Mouse (Mus musculus) spleen, postnatal 14 days (tissue): ENCODE data around the gene Gm3278.
"Not testable (repeated sequence)": the region's sequence is repeated elsewhere in the genome, so short reads cannot be mapped to it uniquely, and the experiment has no call there.

Experiments
- DNase-seq, 2 experiments: peaks; one replicate each; pipeline ENCODE4 v3.0.0; 2021 to 2022; ENCODE audit warnings: low spot score in 2 of 2

Gene Gm3278

GRCm38 (mm10) chr14:4892116-4892515, at the start of gene Gm3278:
TSS of gene Gm3278 (plus strand) at chr14:4892416.
- not testable (repeated sequence) for DNase-seq

DNA sequence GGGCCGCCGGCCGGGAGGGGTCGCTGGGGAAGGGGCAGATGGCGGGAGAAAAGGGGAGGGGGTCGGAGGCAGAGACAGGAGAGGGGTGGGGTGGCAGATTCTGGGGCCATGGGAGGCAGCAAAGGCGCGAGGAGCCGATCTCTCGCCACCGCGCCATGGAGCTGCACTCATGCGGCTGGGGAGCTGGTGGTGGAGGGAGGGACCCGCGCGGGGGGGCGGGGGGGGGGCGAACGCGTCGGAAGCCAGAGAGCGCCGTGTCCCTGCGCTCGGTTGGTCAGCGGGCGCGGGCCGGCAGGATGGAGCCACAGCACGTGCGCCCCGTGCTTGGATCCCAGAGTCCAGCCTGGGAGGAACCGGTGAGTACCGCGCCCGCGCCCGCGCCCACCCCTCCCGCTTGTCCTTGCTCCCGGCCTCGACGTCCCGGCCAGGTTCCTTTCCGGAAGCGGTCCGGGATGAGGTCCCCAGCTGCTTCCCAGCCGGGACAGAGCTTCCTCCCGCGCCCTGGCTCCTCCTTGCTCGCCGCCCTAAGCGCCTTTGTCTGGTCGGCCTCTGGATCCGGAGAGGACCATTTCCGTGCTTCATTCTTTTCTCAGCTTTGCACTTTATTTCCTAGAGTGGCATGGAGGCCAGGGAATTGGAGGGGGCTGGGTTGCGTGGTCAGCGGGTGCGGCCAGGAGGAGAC, 36.8 kb upstream of the Gm3278 start, which contains the start of gene Gm3264:
TSS of gene Gm3264 (plus strand) at position 278 of the 682 bp plus-strand sequence.
- not testable (repeated sequence) for DNase-seq
